Mouse (Mus musculus) embryonic fibroblast, embryonic 13.5 days (primary cell): Measurements from ENCODE around the gene Exoc6.

Source experiments
- CTCF ChIP-seq: IDR thresholded peaks from 2 replicates; pipeline ENCODE4 v1.5.1; 2011; ENCODE audit warnings: mild to moderate bottlenecking, control low read depth, low read length, moderate library complexity, borderline replicate concordance; ENCODE audit not compliant: insufficient read depth
- POLR2A ChIP-seq: IDR thresholded peaks from 2 replicates; pipeline ENCODE4 v1.6.1; 2011; ENCODE audit warnings: low read depth, mild to moderate bottlenecking, control low read depth, low read length, moderate library complexity

- no peak for TF ChIP-seq CTCF
- TF ChIP-seq POLR2A, result no peak
Observed at GRCm38 (mm10) chr19:37569186-37569754, 19.1 kb downstream of the Exoc6 start.
